ENCODE assay signal across 8 mouse cellular contexts in genomic region chr7:116092710-116093465, GRCm38 (mm10). TPM values are rescaled to one million over a fixed set of nuclear protein-coding genes. Genes with fewer than 3 reads are reported as not detected.
A peak's percentile ranks its signal among the peaks of the same experiment; 100 is the strongest.
DNase-seq lines count a peak whose midpoint lies in the region; ATAC-seq and TF ChIP-seq lines count a peak whose summit lies in the region.

No protein-coding gene starts in this region.

- no peaks in the 10 kb centered on the region for H3K9me3 ChIP-seq in forebrain, embryonic 10.5 days
- H3K9me3 ChIP-seq in heart, embryonic 15.5 days (replicated peaks), result no peaks in the 10 kb centered on the region
- no peaks in the 10 kb centered on the region for H3K9me3 ChIP-seq in liver, embryonic 14.5 days (ENCODE audit: control insufficient read depth, low read length)
- H3K9me3 ChIP-seq in neural tube, embryonic 11.5 days (ENCODE audit: control insufficient read depth, low read length), result no peaks in the 10 kb centered on the region
- H3K9me3 ChIP-seq in stomach, postnatal 0 days (ENCODE audit: control insufficient read depth, low read length), result no peaks in the 10 kb centered on the region

- peaks cover 29% of the 10 kb centered on the region for H3K4me1 ChIP-seq in forebrain, embryonic 10.5 days
- peaks cover 22% of the 10 kb centered on the region for H3K4me1 ChIP-seq in heart, embryonic 15.5 days (replicated peaks)
- peaks cover 18 to 24% of the 10 kb centered on the region in 2 experiments for H3K4me1 ChIP-seq in liver, embryonic 14.5 days (replicated peaks; ENCODE audit: control insufficient read depth in 2 of 2, insufficient read depth in 2 of 2, low read length in 1 of 2)
- peaks cover 8% of the 10 kb centered on the region for H3K4me1 ChIP-seq in neural tube, embryonic 11.5 days (ENCODE audit: control insufficient read depth, insufficient read depth, low read length)
- no peaks in the 10 kb centered on the region for H3K4me1 ChIP-seq in stomach, postnatal 0 days (replicated peaks; ENCODE audit: control insufficient read depth, insufficient read depth)

- H3K27ac ChIP-seq in forebrain, embryonic 10.5 days, result peak overlapping the region; percentile 97
- H3K27ac ChIP-seq in heart, embryonic 15.5 days, result peak overlapping the region; percentile 94
- peak overlapping the region; percentile 62 for H3K27ac ChIP-seq in liver, embryonic 14.5 days
- H3K27ac ChIP-seq in neural tube, embryonic 11.5 days (ENCODE audit: low read depth, low read length), result peak overlapping the region; percentile 92
- H3K27ac ChIP-seq in stomach, postnatal 0 days (replicated peaks), result peak overlapping the region; percentile 90

- under 1% methylated on average over 38 of the region's 38 CpGs for WGBS in forebrain, embryonic 10.5 days
- under 1% methylated on average over 38 of the region's 38 CpGs for WGBS in heart, embryonic 15.5 days
- under 1% methylated on average over 38 of the region's 38 CpGs for WGBS in liver, embryonic 14.5 days (ENCODE audit: insufficient replicate concordance)
- WGBS in neural tube, embryonic 11.5 days, result under 1% methylated on average over 38 of the region's 38 CpGs
- WGBS in stomach, postnatal 0 days, result under 1% methylated on average over 38 of the region's 38 CpGs

- TF ChIP-seq EP300 in liver, embryonic 14.5 days (IDR thresholded peaks at IDR 0.05; ENCODE audit: low read depth), result 0 out of 2 replicates have a peak, but pooled peaks have one; percentile 12
- peak; percentile 76 for TF ChIP-seq EP300 in stomach, postnatal 0 days (optimal IDR thresholded peaks at IDR 0.05)

- peak; percentile 100 for ATAC-seq in heart, embryonic 15.5 days (replicated peaks; ENCODE audit: insufficient number of reproducible peaks, insufficient read depth, low FRiP score, low read depth)
- ATAC-seq in liver, embryonic 14.5 days (ENCODE audit: insufficient read depth), result peak; percentile 99
- ATAC-seq in neural tube, embryonic 11.5 days (ENCODE audit: insufficient read depth, low FRiP score, low TSS enrichment), result peak; percentile 100
- ATAC-seq in stomach, postnatal 0 days (ENCODE audit: low FRiP score, low TSS enrichment), result peak; percentile 100

- peaks cover 12% of the 10 kb centered on the region for H3K36me3 ChIP-seq in forebrain, embryonic 10.5 days (replicated peaks)
- H3K36me3 ChIP-seq in heart, embryonic 15.5 days, result no peaks in the 10 kb centered on the region
- H3K36me3 ChIP-seq in liver, embryonic 14.5 days (replicated peaks; ENCODE audit: control insufficient read depth, insufficient read depth, low read depth), result no peaks in the 10 kb centered on the region
- H3K36me3 ChIP-seq in neural tube, embryonic 11.5 days (ENCODE audit: control insufficient read depth, insufficient read depth, low read length), result no peaks in the 10 kb centered on the region
- H3K36me3 ChIP-seq in stomach, postnatal 0 days (ENCODE audit: control insufficient read depth, insufficient read depth, low read length), result no peaks in the 10 kb centered on the region

- H3K4me3 ChIP-seq in forebrain, embryonic 10.5 days, result peak overlapping the region; percentile 75
- peak overlapping the region; percentile 75 for H3K4me3 ChIP-seq in heart, embryonic 15.5 days
- peak overlapping the region; percentile 90 to 99 for H3K4me3 ChIP-seq in liver, embryonic 14.5 days (ENCODE audit: insufficient read depth in 1 of 2, low read depth in 2 of 2, low read length in 2 of 2)
- H3K4me3 ChIP-seq in neural tube, embryonic 11.5 days (ENCODE audit: low read depth, low read length), result peak overlapping the region; percentile 59
- peak overlapping the region; percentile 71 for H3K4me3 ChIP-seq in stomach, postnatal 0 days (ENCODE audit: low read depth, low read length)

- H3K4me2 ChIP-seq in heart, embryonic 15.5 days, result peak overlapping the region; percentile 79
- peak overlapping the region; percentile 89 for H3K4me2 ChIP-seq in liver, embryonic 14.5 days (ENCODE audit: low read depth)
- H3K4me2 ChIP-seq in neural tube, embryonic 11.5 days (ENCODE audit: low read depth), result peak overlapping the region; percentile 73
- peak overlapping the region; percentile 56 for H3K4me2 ChIP-seq in stomach, postnatal 0 days (replicated peaks; ENCODE audit: low read depth)

- peak overlapping the region; percentile 84 for H3K9ac ChIP-seq in heart, embryonic 15.5 days
- peak overlapping the region; percentile 94 for H3K9ac ChIP-seq in liver, embryonic 14.5 days (replicated peaks)
- peak overlapping the region; percentile 84 for H3K9ac ChIP-seq in neural tube, embryonic 11.5 days (ENCODE audit: low read length)
- peak overlapping the region; percentile 87 for H3K9ac ChIP-seq in stomach, postnatal 0 days (ENCODE audit: low read length)

- DNase-seq in CD8-positive naive resting alpha-beta T cell, adult 2 months (ENCODE audit: low read depth in 2 of 2, low spot score in 2 of 2), result peak; percentile 93
- DNase-seq in c-Kit-positive CD71-negative TER-119-negative erythroid progenitor cells, embryonic 14.5 days (ENCODE audit: low read depth), result peak; percentile 89
- DNase-seq in forebrain, embryonic 10.5 days (ENCODE audit: extremely low spot score, low spot score), result peak; percentile 96
- DNase-seq in kidney, postnatal 25 days, result peak; percentile 93 to 95
- peak; percentile 91 to 95 (median 94) for DNase-seq in liver, embryonic 14.5 days (ENCODE audit: low read depth in 3 of 3, low spot score in 3 of 3)
- DNase-seq in neural tube, embryonic 11.5 days (ENCODE audit: low spot score), result peak; percentile 96
- peak; percentile 93 for DNase-seq in stomach, postnatal 0 days (ENCODE audit: low spot score)

- TF ChIP-seq CTCF in liver, embryonic 14.5 days (IDR thresholded peaks at IDR 0.05; ENCODE audit: low read depth), result peak; percentile 73
- TF ChIP-seq CTCF in stomach, postnatal 0 days (IDR thresholded peaks at IDR 0.05; ENCODE audit: low read depth), result peak; percentile 67

- no peaks in the 10 kb centered on the region for H3K27me3 ChIP-seq in forebrain, embryonic 10.5 days (ENCODE audit: poor library complexity, severe bottlenecking)
- H3K27me3 ChIP-seq in heart, embryonic 15.5 days, result no peaks in the 10 kb centered on the region
- no peaks in the 10 kb centered on the region; the same call in 1 of the 2 replicates for H3K27me3 ChIP-seq in liver, embryonic 14.5 days (ENCODE audit: control insufficient read depth, insufficient read depth, low read length)
- no peaks in the 10 kb centered on the region for H3K27me3 ChIP-seq in neural tube, embryonic 11.5 days (ENCODE audit: control insufficient read depth, insufficient read depth, low read length)
- no peaks in the 10 kb centered on the region for H3K27me3 ChIP-seq in stomach, postnatal 0 days (ENCODE audit: control insufficient read depth, insufficient read depth, low read length)

RNA-seq across cellular contexts. Expression of gene Gm4353, which starts 8.5 kb away (rescaled TPM):
- 1.0 TPM in 2 replicates for polyA plus RNA-seq in forebrain, embryonic 10.5 days (2016; fragmentation: Nextera tagmentation; extraction: Ambion mirVana)
- 0.46 and 0.48 TPM in 2 replicates for polyA plus RNA-seq in heart, embryonic 15.5 days (2015; fragmentation: Nextera tagmentation; extraction: Ambion mirVana)
- polyA plus RNA-seq in liver, embryonic 14.5 days (2012; rRNA removed), result 0.57 and 0.62 TPM in 2 replicates
- polyA plus RNA-seq in liver, embryonic 14.5 days (2014; fragmentation: Nextera tagmentation; extraction: Ambion mirVana), result 0.38 and 0.51 TPM in 2 replicates
- polyA plus RNA-seq in neural tube, embryonic 11.5 days (2014; fragmentation: Nextera tagmentation; extraction: Ambion mirVana), result 0.74 and 1.3 TPM in 2 replicates
- 0.18 and 0.33 TPM in 2 replicates for polyA plus RNA-seq in stomach, postnatal 0 days (2015; fragmentation: Nextera tagmentation; extraction: Ambion mirVana)

RNA-seq across cellular contexts. Expression of gene 1110004F10Rik, which starts 53.7 kb away (rescaled TPM):
- 360 and 361 TPM in 2 replicates for polyA plus RNA-seq in forebrain, embryonic 10.5 days (2016; fragmentation: Nextera tagmentation; extraction: Ambion mirVana)
- 156 and 163 TPM in 2 replicates for polyA plus RNA-seq in heart, embryonic 15.5 days (2015; fragmentation: Nextera tagmentation; extraction: Ambion mirVana)
- polyA plus RNA-seq in liver, embryonic 14.5 days (2012; rRNA removed), result 42.4 and 56.8 TPM in 2 replicates
- polyA plus RNA-seq in liver, embryonic 14.5 days (2014; fragmentation: Nextera tagmentation; extraction: Ambion mirVana), result 111 and 116 TPM in 2 replicates
- 338 and 365 TPM in 2 replicates for polyA plus RNA-seq in neural tube, embryonic 11.5 days (2014; fragmentation: Nextera tagmentation; extraction: Ambion mirVana)
- 159 TPM in 2 replicates for polyA plus RNA-seq in stomach, postnatal 0 days (2015; fragmentation: Nextera tagmentation; extraction: Ambion mirVana)

RNA-seq across cellular contexts. Expression of gene Sox6, which starts 54.3 kb away (rescaled TPM):
- 71.1 and 77.3 TPM in 2 replicates for polyA plus RNA-seq in forebrain, embryonic 10.5 days (2016; fragmentation: Nextera tagmentation; extraction: Ambion mirVana)
- polyA plus RNA-seq in heart, embryonic 15.5 days (2015; fragmentation: Nextera tagmentation; extraction: Ambion mirVana), result 28.4 and 31.1 TPM in 2 replicates
- 10.1 and 15.9 TPM in 2 replicates for polyA plus RNA-seq in liver, embryonic 14.5 days (2012; rRNA removed)
- polyA plus RNA-seq in liver, embryonic 14.5 days (2014; fragmentation: Nextera tagmentation; extraction: Ambion mirVana), result 64.0 and 72.6 TPM in 2 replicates
- polyA plus RNA-seq in neural tube, embryonic 11.5 days (2014; fragmentation: Nextera tagmentation; extraction: Ambion mirVana), result 79.3 and 82.6 TPM in 2 replicates
- 28.7 and 32.2 TPM in 2 replicates for polyA plus RNA-seq in stomach, postnatal 0 days (2015; fragmentation: Nextera tagmentation; extraction: Ambion mirVana)

Comparison
In these comparisons a context has a peak if more than half of its experiments do, and no peak if none do; other contexts are left out.
1. Peak in every context shown above with its lines: DNase-seq, ATAC-seq, H3K4me3 ChIP-seq and H3K27ac ChIP-seq.